Mouse (Mus musculus): ENCODE results near the gene Npff. TPM values are rescaled to one million over a fixed set of nuclear protein-coding genes. Genes with fewer than 3 reads are reported as not detected.

Npff gene
- polyA plus RNA-seq, 1 experiment from 2014 or later = 1.1 TPM

DNA sequence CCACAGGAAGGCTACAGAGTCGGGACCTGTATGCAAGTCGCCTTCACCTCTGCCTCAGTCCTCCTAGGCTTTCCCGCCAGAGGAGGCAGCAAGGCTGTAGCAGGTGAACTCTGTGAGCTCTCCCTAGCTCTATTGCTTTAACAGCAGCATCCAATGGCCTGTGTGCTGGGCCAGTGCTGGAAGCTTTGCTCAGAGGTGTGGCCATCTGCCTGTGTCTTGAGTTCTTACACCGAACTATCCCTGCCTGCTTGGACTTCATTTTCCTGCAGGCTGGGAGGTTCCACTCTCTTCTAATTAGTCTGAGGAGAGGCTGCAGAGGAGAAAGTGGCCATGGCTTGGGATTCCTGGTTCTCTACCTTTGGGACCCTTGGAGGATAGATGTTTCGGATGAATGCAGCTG, 12.7 kb downstream of the Npff start:
- H3K27me3 ChIP-seq = peaks cover 26% of the 10 kb centered on the region
- WGBS (ENCODE audit: insufficient replicate concordance) = 60% methylated on average over 5 of the region's 5 CpGs
- H3K9ac ChIP-seq = no peak overlapping the region
- H3K4me3 ChIP-seq (replicated peaks) = no peak overlapping the region
- H3K4me2 ChIP-seq = no peak overlapping the region
- H3K4me1 ChIP-seq (replicated peaks) = peaks cover 40% of the 10 kb centered on the region
- DNase-seq (no peak), ATAC-seq (ENCODE audit: low read depth) (no peak)
- H3K36me3 ChIP-seq = no peaks in the 10 kb centered on the region
- H3K27ac ChIP-seq = no peak overlapping the region
- no peaks in the 10 kb centered on the region for H3K9me3 ChIP-seq (replicated peaks)

DNA sequence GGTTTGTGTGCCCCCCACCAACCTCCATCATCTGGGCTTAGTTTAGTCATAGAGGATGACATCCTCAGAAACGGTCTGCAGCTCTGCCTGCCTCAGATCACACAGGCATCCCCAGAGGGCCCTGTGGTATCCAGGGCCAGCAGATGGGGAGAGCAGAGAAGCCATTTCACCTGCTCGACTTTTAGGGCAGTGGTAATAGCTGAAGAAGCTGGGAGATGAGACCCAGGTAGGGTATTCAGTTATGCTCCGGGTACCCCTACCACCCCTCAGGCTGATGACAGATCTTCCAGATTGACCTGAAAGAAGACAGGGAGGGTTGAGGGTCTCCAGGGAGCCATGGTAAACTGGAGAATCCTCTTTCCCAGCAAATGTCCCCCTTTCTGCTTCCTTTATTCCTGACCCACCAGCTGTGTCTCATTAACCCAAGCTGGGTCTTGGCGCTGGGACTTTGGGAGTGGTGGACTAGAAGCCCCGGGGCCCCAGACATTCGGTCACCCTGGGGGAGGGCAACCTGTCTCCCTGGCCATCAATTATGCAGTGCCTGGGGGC, 13.4 kb downstream of the Npff start:
- 0 out of 2 replicates have a peak overlapping the region, but pooled peaks have one; percentile 68 for H3K4me3 ChIP-seq (replicated peaks)
- no peak overlapping the region; the same call in 1 of the 2 replicates for H3K9ac ChIP-seq
- no peaks in the 10 kb centered on the region for H3K9me3 ChIP-seq (replicated peaks)
- peak overlapping the region; percentile 97 for H3K4me2 ChIP-seq
- DNase-seq (no peak), ATAC-seq (ENCODE audit: low read depth) (0 out of 2 replicates have a peak, but pooled peaks have one; percentile 16)
- H3K4me1 ChIP-seq (replicated peaks) = peaks cover 39% of the 10 kb centered on the region
- peaks cover 25% of the 10 kb centered on the region for H3K27me3 ChIP-seq
- no peaks in the 10 kb centered on the region for H3K36me3 ChIP-seq
- H3K27ac ChIP-seq = no peak overlapping the region
- WGBS (ENCODE audit: insufficient replicate concordance) = 42% methylated on average over 6 of the region's 6 CpGs

DNA sequence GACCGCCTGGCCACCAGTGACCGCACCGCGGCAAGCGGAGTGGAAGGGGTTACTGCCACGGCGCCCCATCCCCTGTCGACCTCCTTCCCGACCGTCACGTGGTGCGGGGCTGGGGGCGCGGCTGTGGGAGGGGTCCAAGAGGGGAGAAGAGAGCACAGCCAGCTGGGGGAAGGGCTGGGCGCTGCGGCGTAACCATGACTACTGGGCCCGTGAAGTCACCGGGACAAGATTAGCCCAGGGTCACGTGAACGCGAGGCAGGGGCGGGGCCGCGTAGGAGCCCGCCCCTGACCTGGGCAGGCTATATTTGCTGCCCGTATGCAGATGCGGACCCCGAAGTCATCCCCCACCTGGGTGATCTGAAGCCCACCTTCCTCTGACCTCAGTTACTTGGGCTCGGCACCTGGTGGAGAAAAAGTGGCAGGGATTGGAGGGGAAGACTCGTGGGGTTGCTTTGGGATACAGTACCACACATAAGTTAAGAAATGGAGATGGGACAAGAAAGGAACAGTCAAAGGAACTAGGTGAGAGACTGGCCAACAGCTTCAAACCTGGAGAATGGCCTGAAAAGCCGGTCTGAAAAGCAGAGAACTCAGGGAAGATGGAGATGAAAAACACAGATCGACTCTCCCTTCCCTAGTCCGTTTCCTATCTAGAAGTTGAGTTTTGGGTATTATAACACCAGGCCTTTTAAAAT, 14.0 kb downstream of the Npff start:
- peak overlapping the region; percentile 50; the same call in 1 of the 2 replicates for H3K27ac ChIP-seq

DNA sequence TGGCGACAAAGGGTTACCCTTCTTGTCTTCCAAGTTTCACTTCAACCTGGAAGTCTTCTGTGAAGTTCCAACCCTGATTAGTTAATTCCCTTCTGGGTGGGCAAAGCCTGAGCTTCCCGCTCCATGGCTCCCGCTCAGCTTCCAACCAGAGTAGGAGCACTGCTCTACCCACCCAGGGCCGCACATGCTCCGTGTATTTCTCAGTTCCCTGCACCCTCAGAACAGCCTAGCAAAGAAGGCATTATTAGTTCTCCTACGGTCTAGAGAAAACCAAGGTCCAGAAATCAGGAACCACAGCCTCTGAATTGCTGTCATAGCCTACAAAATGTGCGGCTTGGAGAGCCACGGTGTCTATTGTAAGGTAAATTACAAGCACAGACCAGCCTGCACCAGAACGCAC, 14.6 kb downstream of the Npff start:
- Histone ChIP-seq H3K9me3 (replicated peaks) (no peaks in the 10 kb centered on the region), H3K27ac (peak overlapping the region; percentile 50; the same call in 1 of the 2 replicates), H3K36me3 (peaks cover under 1% of the 10 kb centered on the region; the same call in 1 of the 2 replicates), H3K27me3 (peaks cover 22% of the 10 kb centered on the region), H3K9ac (peak overlapping the region; percentile 70), H3K4me3 (replicated peaks) (peak overlapping the region; percentile 68), H3K4me2 (peak overlapping the region; percentile 97), H3K4me1 (replicated peaks) (peaks cover 45% of the 10 kb centered on the region)
- WGBS (ENCODE audit: insufficient replicate concordance) = 13% methylated on average over 9 of the region's 9 CpGs
- DNase-seq (no peak), ATAC-seq (ENCODE audit: low read depth) (no peak; the same call in 1 of the 2 replicates)

More for the DNA sequence above, 14.0 kb downstream of the Npff start:
- no peaks in the 10 kb centered on the region for H3K36me3 ChIP-seq
- H3K4me2 ChIP-seq = peak overlapping the region; percentile 97
- H3K4me1 ChIP-seq (replicated peaks) = peaks cover 39% of the 10 kb centered on the region
- H3K9me3 ChIP-seq (replicated peaks) = no peaks in the 10 kb centered on the region
- ATAC-seq (ENCODE audit: low read depth) (peak; percentile 87), DNase-seq (peak; percentile 78)
- 4% methylated on average over 33 of the region's 34 CpGs for WGBS (ENCODE audit: insufficient replicate concordance)
- peak overlapping the region; percentile 68 for H3K4me3 ChIP-seq (replicated peaks)
- H3K9ac ChIP-seq = peak overlapping the region; percentile 70
- H3K27me3 ChIP-seq = peaks cover 22% of the 10 kb centered on the region

DNA sequence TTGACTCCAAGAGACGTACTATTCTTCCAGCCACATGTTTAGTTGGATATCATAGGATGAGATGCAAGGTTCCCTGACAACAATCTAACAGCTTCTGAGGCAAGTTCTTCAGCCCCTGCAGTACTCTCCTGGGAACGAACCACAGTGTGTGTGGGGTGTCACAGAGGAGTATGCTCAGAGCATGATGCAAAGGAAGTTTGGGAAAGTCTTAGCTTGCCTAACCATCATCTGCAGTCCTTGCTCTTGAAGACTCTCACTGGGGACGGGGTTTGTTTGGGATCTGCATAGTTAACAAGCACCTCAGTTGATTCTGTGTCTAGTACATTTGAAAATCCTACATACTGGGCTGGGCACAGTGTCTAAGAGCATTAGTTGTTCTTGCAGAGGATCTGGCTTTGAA, 16.4 kb downstream of the Npff start:
- Histone ChIP-seq H3K9ac (no peak overlapping the region), H3K4me3 (replicated peaks) (no peak overlapping the region), H3K36me3 (peaks cover 17% of the 10 kb centered on the region), H3K4me1 (replicated peaks) (peaks cover 47% of the 10 kb centered on the region), H3K27me3 (peaks cover 22% of the 10 kb centered on the region), H3K4me2 (no peak overlapping the region), H3K27ac (no peak overlapping the region), H3K9me3 (replicated peaks) (no peaks in the 10 kb centered on the region)
- ATAC-seq (ENCODE audit: low read depth) (no peak), DNase-seq (no peak)
- WGBS (ENCODE audit: insufficient replicate concordance) = 60% methylated on average over 3 of the region's 3 CpGs

DNA sequence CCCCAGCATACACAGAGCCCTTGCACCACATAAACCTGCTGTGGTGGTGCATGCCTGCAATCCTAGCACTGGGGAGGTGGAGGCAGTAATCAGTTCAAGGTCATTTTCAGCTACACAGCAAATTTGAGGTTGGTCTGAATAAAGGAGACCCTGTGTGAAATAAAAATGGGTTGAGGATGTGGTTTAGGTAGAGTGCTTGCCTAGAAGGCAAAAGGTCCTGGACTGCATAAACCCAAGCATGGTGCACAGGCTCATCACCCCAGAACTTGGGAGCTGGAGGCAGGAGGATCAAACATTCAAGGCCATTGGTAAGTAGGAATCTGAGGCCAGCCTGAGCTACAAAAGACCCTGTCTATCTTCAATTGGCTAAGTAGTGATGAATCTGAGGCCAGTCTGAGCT, 17.2 kb downstream of the Npff start:
- Histone ChIP-seq H3K27ac (no peak overlapping the region), H3K4me2 (no peak overlapping the region), H3K4me1 (replicated peaks) (peaks cover 47% of the 10 kb centered on the region), H3K9ac (no peak overlapping the region), H3K9me3 (replicated peaks) (no peaks in the 10 kb centered on the region), H3K4me3 (replicated peaks) (no peak overlapping the region), H3K36me3 (peaks cover 25% of the 10 kb centered on the region), H3K27me3 (peaks cover 22% of the 10 kb centered on the region)
- ATAC-seq (ENCODE audit: low read depth) = no peak
- DNase-seq = no peak

DNA sequence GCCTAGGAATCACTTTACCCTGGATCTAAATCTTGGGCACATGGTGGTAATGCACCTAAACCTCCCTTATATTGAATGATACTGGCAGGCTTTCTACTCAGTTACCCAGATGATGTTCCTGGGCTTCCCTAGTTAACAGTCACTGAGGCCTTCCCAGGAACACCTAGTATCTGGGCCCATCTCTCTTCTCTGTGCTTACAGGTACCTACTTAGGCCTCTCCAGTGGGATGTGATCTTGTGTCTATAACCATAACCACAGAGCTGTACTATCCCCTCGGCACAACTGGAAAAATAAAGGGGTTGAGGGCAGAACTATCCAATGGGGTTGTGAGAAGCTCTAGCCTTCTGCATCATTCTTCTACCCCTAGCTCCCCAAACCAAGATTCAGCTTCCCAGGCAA, 17.9 kb downstream of the Npff start:
- ATAC-seq (ENCODE audit: low read depth) = no peak
- WGBS (ENCODE audit: insufficient replicate concordance) = 65% methylated on average over 1 of the region's 1 CpGs
- no peaks in the 10 kb centered on the region for H3K9me3 ChIP-seq (replicated peaks)
- H3K27ac ChIP-seq = no peak overlapping the region
- no peak for DNase-seq
- H3K9ac ChIP-seq = no peak overlapping the region
- peaks cover 17% of the 10 kb centered on the region for H3K27me3 ChIP-seq
- no peak overlapping the region for H3K4me2 ChIP-seq
- no peak overlapping the region for H3K4me3 ChIP-seq (replicated peaks)
- H3K36me3 ChIP-seq = peaks cover 32% of the 10 kb centered on the region
- peaks cover 44% of the 10 kb centered on the region for H3K4me1 ChIP-seq (replicated peaks)

DNA sequence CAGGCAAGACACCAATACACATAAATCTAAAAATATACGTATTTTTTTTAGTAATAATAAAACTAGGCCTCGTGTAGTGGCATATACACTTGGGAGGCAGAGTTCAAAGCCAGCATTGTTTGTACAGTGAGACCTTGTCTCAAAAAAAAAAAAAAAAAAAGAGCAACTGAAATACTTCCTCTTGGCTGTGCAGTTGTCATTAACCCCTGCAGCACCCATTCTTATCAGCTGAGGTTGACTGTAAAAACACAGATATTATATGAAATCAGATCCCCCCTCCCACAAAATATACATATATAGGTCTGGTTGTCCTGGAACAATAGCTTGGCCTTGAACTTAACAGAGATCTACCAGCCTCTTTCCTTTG, 18.3 kb downstream of the Npff start:
- no peaks in the 10 kb centered on the region for H3K9me3 ChIP-seq (replicated peaks)
- H3K4me1 ChIP-seq (replicated peaks) = peaks cover 44% of the 10 kb centered on the region
- DNase-seq (no peak), ATAC-seq (ENCODE audit: low read depth) (no peak)
- H3K9ac ChIP-seq = no peak overlapping the region
- H3K27ac ChIP-seq = no peak overlapping the region
- H3K4me2 ChIP-seq = no peak overlapping the region
- H3K27me3 ChIP-seq = peaks cover 13% of the 10 kb centered on the region
- H3K36me3 ChIP-seq = peaks cover 36% of the 10 kb centered on the region
- H3K4me3 ChIP-seq (replicated peaks) = no peak overlapping the region
- 44% methylated on average over 2 of the region's 2 CpGs for WGBS (ENCODE audit: insufficient replicate concordance)

DNA sequence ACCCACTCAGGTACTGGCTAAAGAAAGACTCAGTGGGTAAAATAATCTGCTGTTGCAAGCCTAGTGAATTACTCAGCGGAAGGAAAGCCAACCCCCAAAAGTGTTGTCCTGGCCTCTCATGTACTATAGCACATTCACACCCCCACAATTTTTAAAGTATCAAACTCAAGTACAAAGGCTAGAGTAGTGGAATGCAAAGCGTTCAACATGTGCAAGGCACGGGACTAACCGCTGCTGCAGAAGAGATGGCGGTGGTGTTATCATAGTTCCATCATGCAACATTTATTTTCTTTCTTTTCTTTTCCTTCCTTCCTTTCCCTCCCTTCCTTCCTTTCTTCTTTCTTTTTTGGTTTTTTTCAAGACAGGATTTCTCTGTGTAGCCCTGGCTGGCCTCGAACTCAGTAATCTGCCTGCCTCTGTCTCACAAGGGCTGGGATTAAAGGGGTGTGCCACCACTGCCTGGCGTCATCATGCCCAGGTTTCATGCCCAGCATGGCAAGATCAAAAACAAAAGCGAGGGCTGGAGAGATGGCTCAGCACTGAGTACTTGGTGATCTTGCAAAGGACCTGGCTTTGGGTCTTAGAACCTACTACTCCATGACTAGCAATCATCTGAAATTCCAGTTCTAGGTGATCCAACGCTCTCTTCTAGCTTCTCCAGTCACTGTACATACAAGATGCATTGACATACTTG, 18.8 kb downstream of the Npff start:
- WGBS (ENCODE audit: insufficient replicate concordance) = 67% methylated on average over 9 of the region's 9 CpGs
- H3K4me2 ChIP-seq = no peak overlapping the region
- no peak overlapping the region for H3K27ac ChIP-seq
- H3K36me3 ChIP-seq = peaks cover 42% of the 10 kb centered on the region
- no peaks in the 10 kb centered on the region for H3K9me3 ChIP-seq (replicated peaks)
- ATAC-seq (ENCODE audit: low read depth) = no peak
- DNase-seq = no peak
- peaks cover 44% of the 10 kb centered on the region for H3K4me1 ChIP-seq (replicated peaks)
- no peak overlapping the region for H3K9ac ChIP-seq
- no peak overlapping the region for H3K4me3 ChIP-seq (replicated peaks)
- H3K27me3 ChIP-seq = peaks cover 10% of the 10 kb centered on the region; the same call in 1 of the 2 replicates

DNA sequence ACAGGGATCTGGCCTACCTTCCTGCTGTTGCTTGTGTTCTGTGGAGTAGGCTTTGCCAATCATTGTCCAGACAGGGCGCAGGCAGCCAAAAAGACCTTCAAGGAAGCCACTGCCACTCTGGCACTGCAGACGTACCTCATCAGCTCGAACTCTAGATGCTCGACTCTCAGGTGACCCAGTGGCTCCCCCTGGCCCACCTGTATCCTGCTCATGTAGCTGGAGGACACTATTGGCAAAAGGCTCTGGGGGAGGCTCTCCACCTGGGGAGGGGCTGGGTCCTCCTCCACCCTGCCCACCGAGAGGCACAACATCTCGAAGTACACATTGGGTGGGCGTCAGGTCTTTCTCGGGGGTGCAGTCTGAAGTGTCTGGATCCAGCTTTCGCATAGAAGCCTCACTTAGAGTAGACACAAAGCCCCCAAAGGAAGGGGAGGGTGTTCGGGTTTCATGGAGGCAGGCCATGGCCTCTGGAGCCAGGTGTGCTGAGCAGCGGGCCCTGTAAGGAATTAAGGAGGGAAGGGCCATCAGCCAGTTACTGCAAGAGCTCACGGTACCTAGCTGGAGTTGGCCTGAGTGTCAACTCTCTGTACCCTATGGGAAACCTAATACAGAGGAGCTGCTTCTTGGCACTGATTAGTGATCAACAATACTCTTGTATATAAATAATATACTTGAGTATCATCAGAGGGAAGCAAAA, 19.5 kb downstream of the Npff start:
- no peak overlapping the region for H3K4me2 ChIP-seq
- H3K27me3 ChIP-seq = peaks cover 6% of the 10 kb centered on the region; the same call in 1 of the 2 replicates
- no peak overlapping the region for H3K4me3 ChIP-seq (replicated peaks)
- H3K9ac ChIP-seq = no peak overlapping the region
- H3K36me3 ChIP-seq = peaks cover 49% of the 10 kb centered on the region
- no peak overlapping the region for H3K27ac ChIP-seq
- H3K9me3 ChIP-seq (replicated peaks) = no peaks in the 10 kb centered on the region
- 72% methylated on average over 12 of the region's 12 CpGs for WGBS (ENCODE audit: insufficient replicate concordance)
- peaks cover 39% of the 10 kb centered on the region for H3K4me1 ChIP-seq (replicated peaks)
- DNase-seq (no peak), ATAC-seq (ENCODE audit: low read depth) (no peak)

Measured in liver, embryonic 13.5 days (tissue).